Mouse (Mus musculus) kidney, postnatal 4 days (tissue): ENCODE results near the gene Lrrc3c.

Source experiments
- DNase-seq, 2 experiments: peaks; one replicate each; pipeline ENCODE4 v3.0.0; 2021; ENCODE audit warnings: mixed read lengths in 2 of 2

Gene Lrrc3c

DNA sequence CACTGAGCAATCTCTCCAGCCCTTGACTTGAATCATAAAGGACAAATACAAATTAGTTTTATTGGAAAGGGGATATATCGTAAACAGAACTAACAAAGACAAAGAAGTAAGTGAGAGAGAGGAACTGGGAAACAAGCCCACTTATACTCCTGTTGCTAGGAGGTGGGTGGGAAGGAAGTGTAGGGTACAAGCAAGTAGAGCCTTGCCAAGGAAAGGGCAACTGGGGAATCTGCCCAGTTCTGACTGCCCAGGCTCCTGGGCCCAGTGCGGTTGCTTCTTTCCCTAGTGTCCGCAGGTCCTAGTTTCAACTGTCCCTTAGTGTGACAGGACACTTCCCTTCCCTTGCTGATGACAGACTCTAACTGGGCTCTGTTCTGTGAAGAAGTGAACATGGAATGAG lies 30.6 kb downstream of the Lrrc3c start:
- no peak for DNase-seq

DNA sequence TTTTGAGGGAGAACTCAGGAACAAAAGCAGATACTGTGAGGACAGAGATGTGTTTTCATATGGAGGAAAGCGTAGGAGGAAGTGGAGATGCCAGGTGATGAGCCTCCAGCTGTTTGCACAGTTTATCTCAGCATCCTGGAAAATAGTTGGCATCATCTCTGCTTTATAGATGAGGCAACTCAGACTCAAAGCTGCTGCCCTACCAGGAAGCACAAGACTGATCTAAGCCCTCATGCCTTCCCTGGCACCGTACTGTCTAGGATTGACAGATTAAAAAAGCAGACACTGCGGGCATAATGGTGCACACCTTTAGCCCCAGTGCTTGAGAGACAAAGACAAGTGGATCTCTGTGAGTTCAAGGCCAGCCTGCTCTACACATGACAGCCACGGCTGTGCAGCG lies 32.6 kb downstream of the Lrrc3c start:
- DNase-seq: no peak

- DNase-seq: peak; percentile 48 to 62
Observed at GRCm38 (mm10) chr11:98635312-98635970, 37.4 kb downstream of the Lrrc3c start.

DNA sequence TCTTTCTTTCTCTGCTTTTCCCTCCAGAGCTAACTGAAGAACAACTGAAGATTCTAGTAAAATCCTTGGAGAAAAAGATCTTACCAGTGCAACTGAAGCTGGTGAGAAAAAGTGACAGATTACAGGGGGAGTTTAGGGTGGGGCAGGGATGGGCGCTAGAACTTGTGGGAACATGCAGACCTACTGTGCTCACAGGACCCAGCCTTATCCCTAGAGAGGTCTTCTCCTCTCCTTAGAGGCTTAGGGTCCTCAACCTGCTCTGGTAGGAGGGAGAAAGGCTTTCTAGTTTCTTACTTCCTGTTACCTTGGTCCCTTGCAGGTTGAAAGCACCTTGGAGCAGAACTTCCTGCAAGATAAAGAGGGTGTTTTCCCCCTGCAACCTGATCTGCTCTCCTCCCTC lies 39.4 kb downstream of the Lrrc3c start:
- DNase-seq: no peak

DNA sequence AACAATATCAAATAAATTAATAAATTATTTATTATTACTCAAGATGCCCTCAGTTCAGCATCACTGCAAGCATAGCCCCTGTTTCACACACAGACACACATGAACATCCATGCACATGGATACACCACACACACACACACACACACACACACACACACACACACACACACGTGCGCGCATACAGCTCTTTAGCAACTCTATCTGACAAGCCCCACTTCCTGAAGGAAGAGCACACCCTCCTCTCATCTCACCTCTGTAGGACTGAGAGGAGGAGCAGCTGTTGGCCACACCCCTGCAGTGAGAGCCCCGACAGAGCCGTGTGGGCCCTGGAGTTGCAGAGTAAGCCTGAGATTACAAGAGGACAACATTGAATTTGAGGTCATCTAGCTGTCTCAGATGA lies 42.0 kb downstream of the Lrrc3c start:
- no peak for DNase-seq

DNA sequence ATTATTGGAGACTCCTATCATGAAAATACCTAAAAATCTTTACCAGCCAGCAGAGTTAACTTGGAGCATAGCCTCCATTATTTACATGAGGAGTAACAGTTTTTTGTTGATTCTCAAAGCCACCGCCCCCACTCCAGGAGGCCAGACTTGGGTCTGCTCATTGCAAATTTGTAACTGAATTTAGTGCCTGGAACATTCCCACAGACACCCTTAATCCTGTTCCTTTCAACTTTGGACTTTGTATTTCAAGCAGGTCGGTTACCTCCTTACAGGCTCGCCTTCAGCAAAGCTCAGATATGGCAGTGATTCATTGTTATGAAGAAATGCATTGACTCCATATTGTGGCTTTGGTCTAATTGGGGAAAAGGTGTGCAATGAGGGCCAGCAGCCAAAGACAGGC lies 46.7 kb downstream of the Lrrc3c start:
- no peak for DNase-seq

DNA sequence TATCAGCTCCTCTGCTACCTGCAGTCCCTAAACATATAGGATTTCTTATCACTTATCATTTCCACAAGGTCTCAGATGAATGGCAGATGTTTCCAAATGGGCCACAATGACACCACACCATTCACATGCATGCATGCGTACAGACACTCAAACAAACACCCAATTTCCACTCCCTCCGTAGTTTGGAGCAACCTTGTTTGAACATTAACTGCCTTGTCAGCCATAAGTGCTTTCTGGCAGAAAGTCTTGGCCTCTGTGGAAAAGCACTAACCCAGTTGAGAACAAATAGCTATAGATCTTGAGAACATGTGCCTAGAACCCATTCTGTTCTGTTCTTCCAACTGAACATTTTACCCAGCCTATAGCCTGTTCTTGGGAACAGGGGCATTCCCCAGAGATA lies 47.9 kb downstream of the Lrrc3c start:
- DNase-seq: no peak

GRCm38 (mm10) chr11:98646459-98646858 lies 48.4 kb downstream of the Lrrc3c start, which contains the start of gene Gsdma2:
Gsdma2 (plus strand) TSS chr11:98646759.
- no peak for DNase-seq
